Comparison of ENCODE assay signal across 13 mouse cellular contexts in genomic region chr7:99401373-99401772, GRCm38 (mm10). TPM values are rescaled to one million over a fixed set of nuclear protein-coding genes. Genes with fewer than 3 reads are reported as not detected.
DNase-seq lines count a peak whose midpoint lies in the region; ATAC-seq lines count a peak whose summit lies in the region.
"Had no signal": no experiment of that assay in that cellular context is flagged by ENCODE, and none has a peak within 500 bp of the region (broad histone marks: within the 10 kb centered on the region; RNA-seq: fewer than 3 reads in every experiment).

No protein-coding gene starts in this region.

- 47% methylated on average over 8 of the region's 8 CpGs for WGBS in heart, embryonic 16.5 days
- 80% methylated on average over 8 of the region's 8 CpGs for WGBS in neural tube, embryonic 13.5 days
- 68% methylated on average over 8 of the region's 8 CpGs for WGBS in limb, embryonic 13.5 days

- 0 out of 2 replicates have a peak overlapping the region, but pooled peaks have one; percentile 28 for H3K27ac ChIP-seq in heart, embryonic 16.5 days (ENCODE audit: low read length)
- 0 out of 2 replicates have a peak overlapping the region, but pooled peaks have one; percentile 9 for H3K27ac ChIP-seq in neural tube, embryonic 13.5 days (replicated peaks)
- H3K27ac ChIP-seq in limb, embryonic 13.5 days: no peak overlapping the region
- H3K27ac ChIP-seq: forebrain, embryonic 13.5 days; liver, embryonic 14.5 days had no signal

- H3K9me3 ChIP-seq in heart, embryonic 16.5 days (replicated peaks; ENCODE audit: control insufficient read depth, low read length): no peaks in the 10 kb centered on the region
- no peaks in the 10 kb centered on the region for H3K9me3 ChIP-seq in neural tube, embryonic 13.5 days
- no peaks in the 10 kb centered on the region for H3K9me3 ChIP-seq in limb, embryonic 13.5 days
- H3K9me3 ChIP-seq: forebrain, embryonic 13.5 days had no signal

- ATAC-seq in heart, embryonic 16.5 days (replicated peaks; ENCODE audit: extremely low read depth, insufficient read depth, low FRiP score): 0 out of 2 replicates have a peak, but pooled peaks have one; percentile 25
- no peak; the same call in 1 of the 2 replicates for ATAC-seq in neural tube, embryonic 13.5 days (ENCODE audit: low read depth)
- ATAC-seq in limb, embryonic 13.5 days (ENCODE audit: low FRiP score, low read depth): 0 out of 2 replicates have a peak, but pooled peaks have one; percentile 49
- ATAC-seq: forebrain, embryonic 13.5 days had no signal

- DNase-seq in heart, adult 11 months: no peak
- DNase-seq in neural tube, embryonic 10.5 days (ENCODE audit: extremely low spot score, low spot score): no peak
- no peak for DNase-seq in spleen, postnatal 14 days (ENCODE audit: low spot score in 2 of 2)
- no peak for DNase-seq in natural killer cell, adult 2 months (ENCODE audit: low spot score in 2 of 2)
- no peak for DNase-seq in frontal cortex, postnatal 25 days (ENCODE audit: low spot score in 2 of 2)
- DNase-seq: cerebellum, postnatal 36 days; gastrocnemius, postnatal 36 days; kidney, adult 18-20 months had no signal

- H3K4me3 ChIP-seq in heart, embryonic 16.5 days (ENCODE audit: low read length): no peak overlapping the region
- H3K4me3 ChIP-seq in neural tube, embryonic 13.5 days: no peak overlapping the region
- no peak overlapping the region for H3K4me3 ChIP-seq in limb, embryonic 13.5 days
- H3K4me3 ChIP-seq: forebrain, embryonic 13.5 days had no signal

- no peak overlapping the region for H3K9ac ChIP-seq in heart, embryonic 16.5 days (ENCODE audit: low read length)
- no peak overlapping the region for H3K9ac ChIP-seq in neural tube, embryonic 13.5 days
- H3K9ac ChIP-seq in limb, embryonic 13.5 days: no peak overlapping the region
- H3K9ac ChIP-seq: forebrain, embryonic 13.5 days; liver, embryonic 14.5 days had no signal

- H3K36me3 ChIP-seq in heart, embryonic 16.5 days (ENCODE audit: control insufficient read depth, insufficient read depth): peaks cover 4% of the 10 kb centered on the region
- peaks cover 31% of the 10 kb centered on the region for H3K36me3 ChIP-seq in neural tube, embryonic 13.5 days
- H3K36me3 ChIP-seq in limb, embryonic 13.5 days: no peaks in the 10 kb centered on the region

- H3K4me2 ChIP-seq in heart, embryonic 16.5 days (ENCODE audit: low read depth, low read length): no peak overlapping the region
- H3K4me2 ChIP-seq in neural tube, embryonic 13.5 days: no peak overlapping the region
- H3K4me2 ChIP-seq in limb, embryonic 13.5 days (replicated peaks): no peak overlapping the region
- H3K4me2 ChIP-seq: forebrain, embryonic 13.5 days had no signal

- no peaks in the 10 kb centered on the region for H3K27me3 ChIP-seq in heart, embryonic 16.5 days (ENCODE audit: control insufficient read depth, insufficient read depth, low read length)
- no peaks in the 10 kb centered on the region for H3K27me3 ChIP-seq in neural tube, embryonic 13.5 days
- no peaks in the 10 kb centered on the region for H3K27me3 ChIP-seq in limb, embryonic 13.5 days
- H3K27me3 ChIP-seq: forebrain, embryonic 13.5 days had no signal

- H3K4me1 ChIP-seq in heart, embryonic 16.5 days (ENCODE audit: control insufficient read depth, insufficient read depth, low read length): peaks cover 22% of the 10 kb centered on the region
- H3K4me1 ChIP-seq in neural tube, embryonic 13.5 days (replicated peaks): peaks cover 21% of the 10 kb centered on the region
- peaks cover 9% of the 10 kb centered on the region for H3K4me1 ChIP-seq in limb, embryonic 13.5 days

RNA-seq across cellular contexts. Expression of gene Gdpd5, which starts 20.2 kb away (rescaled TPM):
- polyA plus RNA-seq in heart, embryonic 16.5 days (2015; fragmentation: Nextera tagmentation; extraction: Ambion mirVana): 26.9 and 28.4 TPM in 2 replicates
- polyA plus RNA-seq in neural tube, embryonic 13.5 days (2015; fragmentation: Nextera tagmentation; extraction: Ambion mirVana): 53.0 and 59.8 TPM in 2 replicates
- polyA plus RNA-seq in limb, embryonic 13.5 days (2015; fragmentation: Nextera tagmentation; extraction: Ambion mirVana): 14.0 and 14.5 TPM in 2 replicates

RNA-seq across cellular contexts. Expression of gene Serpinh1, which starts 48.3 kb away (rescaled TPM):
- 1,129 and 1,149 TPM in 2 replicates for polyA plus RNA-seq in heart, embryonic 16.5 days (2015; fragmentation: Nextera tagmentation; extraction: Ambion mirVana)
- 462 and 484 TPM in 2 replicates for polyA plus RNA-seq in neural tube, embryonic 13.5 days (2015; fragmentation: Nextera tagmentation; extraction: Ambion mirVana)
- 1,782 and 1,939 TPM in 2 replicates for polyA plus RNA-seq in limb, embryonic 13.5 days (2015; fragmentation: Nextera tagmentation; extraction: Ambion mirVana)
